Comparison of ENCODE assay signal across 30 mouse cellular contexts in genomic region chr5:113955281-113955680, GRCm38 (mm10). TPM values are rescaled to one million over a fixed set of nuclear protein-coding genes. Genes with fewer than 3 reads are reported as not detected.
DNase-seq lines count a peak whose midpoint lies in the region; ATAC-seq lines count a peak whose summit lies in the region.
"Had no signal": no experiment of that assay in that cellular context is flagged by ENCODE, and none has a peak within 500 bp of the region (broad histone marks: within the 10 kb centered on the region; RNA-seq: fewer than 3 reads in every experiment).

No protein-coding gene starts in this region.

- WGBS in heart, embryonic 11.5 days (ENCODE audit: insufficient replicate concordance), result 53% methylated on average over 5 of the region's 5 CpGs
- 54% methylated on average over 5 of the region's 5 CpGs for WGBS in heart, embryonic 15.5 days
- WGBS in liver, embryonic 13.5 days (ENCODE audit: insufficient replicate concordance), result 73% methylated on average over 5 of the region's 5 CpGs
- 85% methylated on average over 5 of the region's 5 CpGs for WGBS in liver, embryonic 11.5 days

- no peak overlapping the region for H3K27ac ChIP-seq in heart, embryonic 11.5 days (ENCODE audit: low read depth, low read length)
- H3K27ac ChIP-seq in heart, embryonic 15.5 days, result peak overlapping the region; percentile 10; the same call in 1 of the 2 replicates
- peak overlapping the region; percentile 8; the same call in 1 of the 2 replicates for H3K27ac ChIP-seq in liver, embryonic 13.5 days
- H3K27ac ChIP-seq in liver, embryonic 11.5 days (ENCODE audit: low read depth, low read length), result no peak overlapping the region
- H3K27ac ChIP-seq: embryonic facial prominence, embryonic 10.5 days; embryonic facial prominence, embryonic 13.5 days; forebrain, embryonic 12.5 days; forebrain, embryonic 15.5 days; hindbrain, embryonic 12.5 days; hindbrain, embryonic 15.5 days had no signal

- H3K4me3 ChIP-seq in heart, embryonic 11.5 days (ENCODE audit: low read depth, low read length), result no peak overlapping the region
- no peak overlapping the region for H3K4me3 ChIP-seq in heart, embryonic 15.5 days
- no peak overlapping the region for H3K4me3 ChIP-seq in liver, embryonic 13.5 days (replicated peaks)
- no peak overlapping the region for H3K4me3 ChIP-seq in liver, embryonic 11.5 days (ENCODE audit: low read depth, low read length)
- H3K4me3 ChIP-seq: embryonic facial prominence, embryonic 10.5 days; embryonic facial prominence, embryonic 13.5 days; erythroblast, embryonic 14.5 days; forebrain, embryonic 12.5 days; forebrain, embryonic 15.5 days; heart, embryonic 13.5 days; hindbrain, embryonic 12.5 days; hindbrain, embryonic 15.5 days had no signal

- no peaks in the 10 kb centered on the region for H3K9me3 ChIP-seq in heart, embryonic 11.5 days (replicated peaks; ENCODE audit: control insufficient read depth, low read length)
- no peaks in the 10 kb centered on the region for H3K9me3 ChIP-seq in heart, embryonic 15.5 days (replicated peaks)
- H3K9me3 ChIP-seq in liver, embryonic 13.5 days (replicated peaks), result no peaks in the 10 kb centered on the region
- no peaks in the 10 kb centered on the region for H3K9me3 ChIP-seq in liver, embryonic 11.5 days (ENCODE audit: control insufficient read depth, low read length)
- H3K9me3 ChIP-seq: embryonic facial prominence, embryonic 10.5 days; embryonic facial prominence, embryonic 13.5 days; forebrain, embryonic 12.5 days; forebrain, embryonic 15.5 days; G1E; heart, embryonic 13.5 days; hindbrain, embryonic 12.5 days; hindbrain, embryonic 15.5 days had no signal

- DNase-seq in cerebellum, adult 9-10 months, result peak; percentile 33
- DNase-seq in cerebellum, adult 8-10 months, result no peak
- peak; percentile 52 to 56 for DNase-seq in heart, adult 18-20 months
- no peak for DNase-seq in heart, postnatal 4 days
- no peak for DNase-seq in liver, embryonic 13.5 days
- no peak for DNase-seq in liver, embryonic 11.5 days (ENCODE audit: low spot score)
- DNase-seq: adrenal gland, postnatal 10 days; adrenal gland, postnatal 36 days; cerebellum, adult 18-20 months; cerebellum, postnatal 10 days; cerebellum, postnatal 36 days; embryo, embryonic 11 days; gastrocnemius, postnatal 25 days; kidney, adult 2 months had no signal

- peaks cover 6% of the 10 kb centered on the region; the same call in 1 of the 2 replicates for H3K36me3 ChIP-seq in heart, embryonic 11.5 days (ENCODE audit: control insufficient read depth, insufficient read depth, low read length)
- H3K36me3 ChIP-seq in heart, embryonic 15.5 days, result peaks cover 25% of the 10 kb centered on the region
- H3K36me3 ChIP-seq in liver, embryonic 13.5 days, result peaks cover 81% of the 10 kb centered on the region
- peaks cover 17% of the 10 kb centered on the region; the same call in 1 of the 2 replicates for H3K36me3 ChIP-seq in liver, embryonic 11.5 days (ENCODE audit: control insufficient read depth, insufficient read depth, low read length)

- H3K4me1 ChIP-seq in heart, embryonic 11.5 days (ENCODE audit: control insufficient read depth, insufficient read depth, low read length), result peaks cover 43% of the 10 kb centered on the region
- H3K4me1 ChIP-seq in heart, embryonic 15.5 days (replicated peaks), result peaks cover 44% of the 10 kb centered on the region
- H3K4me1 ChIP-seq in liver, embryonic 13.5 days (replicated peaks), result peaks cover 57% of the 10 kb centered on the region
- peaks cover 40% of the 10 kb centered on the region for H3K4me1 ChIP-seq in liver, embryonic 11.5 days (replicated peaks; ENCODE audit: control insufficient read depth, insufficient read depth, low read length)

- no peak for ATAC-seq in heart, embryonic 11.5 days (replicated peaks; ENCODE audit: insufficient number of reproducible peaks, low FRiP score, low TSS enrichment)
- ATAC-seq in heart, embryonic 15.5 days (replicated peaks; ENCODE audit: insufficient number of reproducible peaks, insufficient read depth, low FRiP score, low read depth), result no peak
- ATAC-seq in liver, embryonic 13.5 days (ENCODE audit: low read depth), result no peak
- ATAC-seq in liver, embryonic 11.5 days (replicated peaks; ENCODE audit: low FRiP score), result no peak

- no peak overlapping the region for H3K4me2 ChIP-seq in heart, embryonic 11.5 days
- no peak overlapping the region for H3K4me2 ChIP-seq in heart, embryonic 15.5 days
- no peak overlapping the region for H3K4me2 ChIP-seq in liver, embryonic 13.5 days
- no peak overlapping the region for H3K4me2 ChIP-seq in liver, embryonic 11.5 days
- H3K4me2 ChIP-seq: embryonic facial prominence, embryonic 13.5 days; forebrain, embryonic 12.5 days; forebrain, embryonic 15.5 days; heart, embryonic 13.5 days; hindbrain, embryonic 12.5 days; hindbrain, embryonic 15.5 days had no signal

- H3K27me3 ChIP-seq in heart, embryonic 11.5 days (ENCODE audit: control insufficient read depth, insufficient read depth, low read length), result no peaks in the 10 kb centered on the region
- no peaks in the 10 kb centered on the region for H3K27me3 ChIP-seq in heart, embryonic 15.5 days
- no peaks in the 10 kb centered on the region for H3K27me3 ChIP-seq in liver, embryonic 13.5 days
- H3K27me3 ChIP-seq in liver, embryonic 11.5 days (replicated peaks; ENCODE audit: control insufficient read depth, insufficient read depth, low read length), result no peaks in the 10 kb centered on the region
- H3K27me3 ChIP-seq: embryonic facial prominence, embryonic 13.5 days; forebrain, embryonic 12.5 days; forebrain, embryonic 15.5 days; heart, embryonic 13.5 days; hindbrain, embryonic 12.5 days; hindbrain, embryonic 15.5 days; Patski had no signal

- no peak overlapping the region for H3K9ac ChIP-seq in heart, embryonic 11.5 days (ENCODE audit: low read depth, low read length)
- no peak overlapping the region for H3K9ac ChIP-seq in heart, embryonic 15.5 days
- no peak overlapping the region for H3K9ac ChIP-seq in liver, embryonic 13.5 days
- no peak overlapping the region for H3K9ac ChIP-seq in liver, embryonic 11.5 days (ENCODE audit: low read depth, low read length)
- H3K9ac ChIP-seq: embryonic facial prominence, embryonic 13.5 days; forebrain, embryonic 12.5 days; forebrain, embryonic 15.5 days; heart, embryonic 13.5 days; hindbrain, embryonic 12.5 days; hindbrain, embryonic 15.5 days had no signal

RNA-seq across cellular contexts. Expression of gene Ssh1, which starts 38.4 kb away (rescaled TPM):
- total RNA-seq in heart, adult 18-20 months (2021), result 10 to 100 TPM; 13.5 to 13.6 TPM
- 18.2 and 35.8 TPM in 2 replicates for polyA plus RNA-seq in heart, embryonic 11.5 days (2014; fragmentation: Nextera tagmentation; extraction: Ambion mirVana)
- 9.0 and 11.7 TPM in 2 replicates for polyA plus RNA-seq in heart, embryonic 15.5 days (2015; fragmentation: Nextera tagmentation; extraction: Ambion mirVana)
- 10 to 100 TPM; 24.0 to 25.0 TPM for total RNA-seq in heart, postnatal 4 days (2021)
- 5.4 and 6.0 TPM in 2 replicates for polyA plus RNA-seq in liver, embryonic 13.5 days (2015; fragmentation: Nextera tagmentation; extraction: Ambion mirVana)
- 16.2 and 17.8 TPM in 2 replicates for polyA plus RNA-seq in liver, embryonic 11.5 days (2014; fragmentation: Nextera tagmentation; extraction: Ambion mirVana)

RNA-seq across cellular contexts. Expression of gene Coro1c, which starts 46.7 kb away (rescaled TPM):
- total RNA-seq in heart, adult 18-20 months (2021), result 10 to 100 TPM; 30.3 to 33.1 TPM
- polyA plus RNA-seq in heart, embryonic 11.5 days (2014; fragmentation: Nextera tagmentation; extraction: Ambion mirVana), result 113 and 140 TPM in 2 replicates
- 72.7 and 95.4 TPM in 2 replicates for polyA plus RNA-seq in heart, embryonic 15.5 days (2015; fragmentation: Nextera tagmentation; extraction: Ambion mirVana)
- 100 to 1,000 TPM in 1 of 2 experiments, 10 to 100 TPM in 1; 92.4 to 108 TPM for total RNA-seq in heart, postnatal 4 days (2021)
- polyA plus RNA-seq in liver, embryonic 13.5 days (2015; fragmentation: Nextera tagmentation; extraction: Ambion mirVana), result 48.0 and 60.3 TPM in 2 replicates
- polyA plus RNA-seq in liver, embryonic 11.5 days (2014; fragmentation: Nextera tagmentation; extraction: Ambion mirVana), result 122 and 137 TPM in 2 replicates

RNA-seq across cellular contexts. Expression of gene Dao, which starts 48.2 kb away (rescaled TPM):
- total RNA-seq in heart, adult 18-20 months (2021), result not detected
- not detected in 2 replicates for polyA plus RNA-seq in heart, embryonic 11.5 days (2014; fragmentation: Nextera tagmentation; extraction: Ambion mirVana)
- polyA plus RNA-seq in heart, embryonic 15.5 days (2015; fragmentation: Nextera tagmentation; extraction: Ambion mirVana), result not detected in 2 replicates
- total RNA-seq in heart, postnatal 4 days (2021), result not detected
- polyA plus RNA-seq in liver, embryonic 13.5 days (2015; fragmentation: Nextera tagmentation; extraction: Ambion mirVana), result not detected in 2 replicates
- polyA plus RNA-seq in liver, embryonic 11.5 days (2014; fragmentation: Nextera tagmentation; extraction: Ambion mirVana), result 0.23 TPM in 1 of 2 replicates, not detected in the other
- total RNA-seq: adrenal gland, postnatal 10 days; adrenal gland, postnatal 36 days; G1E; gastrocnemius, postnatal 25 days; granulocyte monocyte progenitor cell, adult 5-6 weeks; heart, postnatal 10 days; hematopoietic stem cell, adult 5-6 weeks had no signal
- polyA plus RNA-seq: cortical plate, adult 2 months; embryonic facial prominence, embryonic 10.5 days; embryonic facial prominence, embryonic 13.5 days; erythroblast, embryonic 14.5 days; forebrain, embryonic 12.5 days; forebrain, embryonic 15.5 days; G1E; heart, embryonic 13.5 days; hindbrain, embryonic 12.5 days had no signal

Comparison
In these comparisons a context has a peak if more than half of its experiments do, and no peak if none do; other contexts are left out.
1. DNase-seq: peak in cerebellum, adult 9-10 months (single experiment) and heart, adult 18-20 months (2 of 2); none in cerebellum, adult 8-10 months (single experiment), heart, postnatal 4 days (single experiment), liver, embryonic 13.5 days (single experiment) and liver, embryonic 11.5 days (single experiment).
2. H3K27ac ChIP-seq: peak in heart, embryonic 15.5 days (single experiment) and liver, embryonic 13.5 days (single experiment); none in heart, embryonic 11.5 days (single experiment) and liver, embryonic 11.5 days (single experiment).